Mouse (Mus musculus) liver, embryonic 14.5 days (tissue): ENCODE measurements around the gene Arid1b. TPM values are rescaled to one million over a fixed set of nuclear protein-coding genes. Genes with fewer than 3 reads are reported as not detected.

ENCODE experiments used
- ATAC-seq: fragments of 200-750 bp; cut with Nextera tagmentation; 2 replicates; pipeline ENCODE4 v1.8.0; 2017; ENCODE audit warnings: moderate number of reproducible peaks, mild to moderate bottlenecking, moderate library complexity; ENCODE audit not compliant: insufficient read depth
- DNase-seq, 3 experiments: peaks; one replicate each; pipeline ENCODE4 v3.0.0-alpha.2; 2012 to 2013; ENCODE audit warnings: low read depth in 3 of 3, low spot score in 3 of 3
- H3K27ac ChIP-seq: fragments of 300-500 bp; sonication (generic); 2 replicates; pipeline ENCODE4 v1.5.1; 2014; ENCODE audit warnings: moderate library complexity, mild to moderate bottlenecking, control low read depth, inconsistent platforms
- H3K27me3 ChIP-seq: fragments of 300-500 bp; sonication (generic); 2 replicates; pipeline ENCODE4 v1.6.1; 2014; ENCODE audit warnings: mild to moderate bottlenecking, low read length, moderate library complexity; ENCODE audit not compliant: control insufficient read depth, insufficient read depth
- H3K36me3 ChIP-seq: fragments of 300-500 bp; sonication (generic); replicated peaks from 2 replicates; pipeline ENCODE4 v1.6.1; 2014; ENCODE audit warnings: low read depth; ENCODE audit not compliant: control insufficient read depth, insufficient read depth
- H3K4me1 ChIP-seq, 2 experiments: fragments of 200-500 bp in 1 of 2; fragments of 300-500 bp in 1 of 2; sonication (generic) in 1 of 2; replicated peaks; 2 replicates each; pipeline ENCODE4 v1.6.1; 2012 to 2014; ENCODE audit warnings: antibody characterized with exemption in 1 of 2, inconsistent platforms in 1 of 2, low read length in 1 of 2; ENCODE audit not compliant: control insufficient read depth in 2 of 2, insufficient read depth in 2 of 2
- H3K4me2 ChIP-seq: fragments of 300-500 bp; sonication (generic); 2 replicates; pipeline ENCODE4 v1.6.1; 2014; ENCODE audit warnings: low read depth, mild to moderate bottlenecking, control low read depth, moderate library complexity
- H3K4me3 ChIP-seq, 2 experiments: fragments of 200-500 bp in 1 of 2; fragments of 300-500 bp in 1 of 2; sonication (generic) in 1 of 2; 2 replicates each; pipeline ENCODE4 v1.5.1; 2012 to 2014; ENCODE audit warnings: low read depth in 2 of 2, low read length in 2 of 2, mild to moderate bottlenecking in 2 of 2, control low read depth in 1 of 2, inconsistent platforms in 1 of 2, moderate library complexity in 1 of 2; ENCODE audit not compliant: insufficient read depth in 1 of 2
- H3K9ac ChIP-seq: fragments of 300-500 bp; sonication (generic); replicated peaks from 2 replicates; pipeline ENCODE4 v1.6.1; 2014; ENCODE audit warnings: mild to moderate bottlenecking, control low read depth, moderate library complexity
- H3K9me3 ChIP-seq: fragments of 300-500 bp; sonication (generic); 2 replicates; pipeline ENCODE4 v1.6.1; 2016; ENCODE audit warnings: low read length, mixed read lengths; ENCODE audit not compliant: control insufficient read depth
- CTCF ChIP-seq: IDR thresholded peaks from 2 replicates; pipeline ENCODE4 v1.5.1; 2016; ENCODE audit warnings: antibody characterized with exemption, low read depth, control low read depth
- EP300 ChIP-seq: IDR thresholded peaks from 2 replicates; pipeline ENCODE4 v1.6.1; 2016; ENCODE audit warnings: antibody characterized with exemption, low read depth
- whole genome bisulfite sequencing: fragments of 180-500 bp; shearing (Covaris S2); extraction: QIAGEN DNeasy Blood & Tissue Kit; methylation state at CpG from one replicate; pipeline ENCODE4 v1.1.7; 2014; ENCODE audit not compliant: insufficient replicate concordance; 5-methylcytosine and 5-hydroxymethylcytosine counted together
- polyA plus RNA-seq, 2 experiments: library from polyadenylated mRNA; depleted of rRNA in 1 of 2; stranded (reverse) in 1 of 2; unstranded in 1 of 2; fragments of >200 nt; fragmentation: Nextera tagmentation in 1 of 2; extraction: Ambion mirVana in 1 of 2; gene quantifications; 2 replicates each; pipeline versions ENCODE4 v1.2.1 to v1.2.3; 2012 to 2014

Arid1b gene
- polyA plus RNA-seq, 2 experiments, result 2.6 to 3.1 TPM

DNA sequence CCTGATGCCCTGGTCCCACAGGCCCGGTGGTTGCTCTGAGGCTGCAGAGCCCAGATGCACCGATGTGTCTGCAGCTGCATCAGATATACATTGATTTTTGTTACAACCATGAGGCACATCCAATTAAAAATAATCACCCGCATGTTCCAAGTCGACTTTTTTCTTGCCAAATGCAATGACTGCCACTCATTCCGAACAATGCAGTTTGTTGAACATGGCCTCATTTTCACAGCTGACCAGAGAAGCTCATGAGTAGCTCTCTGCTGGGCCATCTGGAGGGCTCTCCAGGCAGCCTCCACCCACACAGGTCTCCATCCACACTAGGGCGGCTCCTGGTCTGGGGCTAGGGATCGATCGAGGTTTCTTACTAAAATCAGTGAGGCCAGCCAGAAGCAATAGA is 378.8 kb downstream of the Arid1b start:
- Histone ChIP-seq H3K27me3 (no peaks in the 10 kb centered on the region), H3K4me3 (no peak overlapping the region), H3K9me3 (no peaks in the 10 kb centered on the region), H3K4me1 (peaks cover 0 to 1% of the 10 kb centered on the region in 2 experiments; a peak in 2 of 4 replicates), H3K27ac (no peak overlapping the region), H3K9ac (no peak overlapping the region), H3K36me3 (no peaks in the 10 kb centered on the region), H3K4me2 (no peak overlapping the region)
- DNase-seq (no peak), ATAC-seq (no peak)
- WGBS, result 70% methylated on average over 8 of the region's 8 CpGs
- no peak for TF ChIP-seq EP300
- TF ChIP-seq CTCF, result no peak

DNA sequence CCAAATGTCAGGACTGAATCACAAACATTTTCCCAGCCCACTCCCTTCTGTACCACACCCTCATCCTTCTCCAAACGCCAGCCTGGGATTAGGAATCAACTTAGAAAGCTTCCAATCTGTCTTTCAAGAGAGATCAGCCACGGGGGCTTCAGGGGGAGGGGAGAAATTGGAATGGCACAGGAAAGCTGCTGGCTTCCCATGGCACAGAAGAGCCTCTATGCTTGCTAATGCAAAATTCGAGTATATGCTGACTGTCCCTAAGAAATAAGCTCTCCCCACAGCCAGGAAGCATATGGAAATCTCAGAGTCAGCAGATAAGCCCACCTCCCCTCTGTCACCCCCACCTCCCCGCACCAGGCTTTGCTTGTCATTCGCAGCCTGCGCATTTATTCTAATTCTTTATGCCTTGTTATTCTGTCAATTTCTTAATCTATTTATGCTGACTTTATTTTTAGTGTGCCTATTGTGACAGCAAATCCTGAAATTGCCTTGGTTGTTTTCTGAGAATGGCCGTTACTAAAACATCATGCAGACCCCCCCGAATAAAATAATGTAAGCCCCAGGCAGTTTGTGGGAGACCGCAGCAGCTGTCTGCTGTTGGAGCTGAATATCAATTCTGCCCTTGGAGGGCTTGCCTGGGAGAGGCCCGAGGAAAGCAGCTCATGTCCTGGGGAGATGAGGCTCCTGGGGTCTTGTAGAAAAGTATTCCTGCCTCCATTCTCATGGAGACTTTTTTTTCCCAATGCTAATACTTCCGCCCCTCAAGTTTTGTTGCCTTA is 383.2 kb downstream of the Arid1b start:
- no peak overlapping the region for H3K9ac ChIP-seq
- no peak overlapping the region for H3K4me3 ChIP-seq
- H3K9me3 ChIP-seq, result no peaks in the 10 kb centered on the region
- 25% methylated on average over 11 of the region's 11 CpGs for WGBS
- H3K27me3 ChIP-seq, result no peaks in the 10 kb centered on the region
- H3K27ac ChIP-seq, result no peak overlapping the region
- H3K4me2 ChIP-seq, result no peak overlapping the region; the same call in 1 of the 2 replicates
- DNase-seq, result no peak
- peaks cover 0 to 3% of the 10 kb centered on the region in 2 experiments; a peak in 2 of 4 replicates for H3K4me1 ChIP-seq
- TF ChIP-seq EP300, result no peak
- ATAC-seq, result no peak
- no peaks in the 10 kb centered on the region for H3K36me3 ChIP-seq

DNA sequence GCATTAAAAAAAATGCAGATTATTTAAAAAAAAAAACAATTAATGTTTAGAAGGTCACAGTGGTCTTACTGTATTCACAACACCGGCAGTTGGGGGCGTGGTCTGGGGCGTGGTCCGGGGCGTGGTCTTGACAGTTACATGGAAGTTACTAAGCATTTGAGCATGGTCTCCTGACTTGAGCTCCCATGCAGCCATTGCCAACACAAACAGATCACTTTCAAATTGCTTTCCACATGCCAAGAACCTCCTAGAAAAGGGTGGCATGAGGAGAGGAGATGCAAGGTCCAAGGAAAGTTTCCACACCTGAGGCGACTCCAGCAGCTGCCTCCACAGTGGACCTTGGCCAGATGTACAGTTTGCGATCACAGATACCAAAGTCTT is 383.8 kb downstream of the Arid1b start:
- Histone ChIP-seq H3K27me3 (no peaks in the 10 kb centered on the region), H3K4me3 (no peak overlapping the region), H3K9me3 (no peaks in the 10 kb centered on the region), H3K4me1 (peaks cover 0 to 3% of the 10 kb centered on the region in 2 experiments; a peak in 2 of 4 replicates), H3K4me2 (no peak overlapping the region), H3K27ac (no peak overlapping the region), H3K9ac (no peak overlapping the region), H3K36me3 (no peaks in the 10 kb centered on the region)
- DNase-seq, result peak in 2 of 3 experiments; percentile 9 to 31
- no peak for ATAC-seq
- TF ChIP-seq EP300 (no peak), CTCF (no peak)
- 24% methylated on average over 7 of the region's 7 CpGs for WGBS

DNA sequence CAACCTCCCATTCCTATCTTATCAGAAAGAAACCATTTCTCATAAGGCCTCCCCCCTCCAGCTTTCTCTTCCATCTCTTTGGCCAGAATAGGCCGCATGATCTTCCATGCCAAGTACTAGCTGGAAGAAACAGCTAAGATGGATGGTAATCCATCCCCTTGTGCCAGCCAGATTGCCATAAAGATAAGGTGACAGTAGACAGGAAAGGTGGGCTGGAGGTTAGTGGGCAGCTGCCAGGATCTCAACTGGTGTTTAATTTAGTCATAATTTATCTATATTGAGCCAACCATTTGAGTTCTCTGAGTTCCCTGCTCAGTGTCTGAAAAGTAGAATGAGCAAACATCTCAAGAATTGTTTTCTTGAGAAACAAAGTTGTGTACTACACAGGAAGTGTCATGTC is 391.6 kb downstream of the Arid1b start:
- H3K27ac ChIP-seq, result no peak overlapping the region
- H3K4me2 ChIP-seq, result no peak overlapping the region
- H3K9ac ChIP-seq, result no peak overlapping the region
- H3K4me1 ChIP-seq, result no peaks in the 10 kb centered on the region
- 59% methylated on average over 1 of the region's 1 CpGs for WGBS
- no peak overlapping the region for H3K4me3 ChIP-seq
- no peaks in the 10 kb centered on the region for H3K9me3 ChIP-seq
- TF ChIP-seq EP300 (no peak), CTCF (no peak)
- DNase-seq, result no peak
- H3K27me3 ChIP-seq, result no peaks in the 10 kb centered on the region
- H3K36me3 ChIP-seq, result no peaks in the 10 kb centered on the region
- ATAC-seq, result no peak

DNA sequence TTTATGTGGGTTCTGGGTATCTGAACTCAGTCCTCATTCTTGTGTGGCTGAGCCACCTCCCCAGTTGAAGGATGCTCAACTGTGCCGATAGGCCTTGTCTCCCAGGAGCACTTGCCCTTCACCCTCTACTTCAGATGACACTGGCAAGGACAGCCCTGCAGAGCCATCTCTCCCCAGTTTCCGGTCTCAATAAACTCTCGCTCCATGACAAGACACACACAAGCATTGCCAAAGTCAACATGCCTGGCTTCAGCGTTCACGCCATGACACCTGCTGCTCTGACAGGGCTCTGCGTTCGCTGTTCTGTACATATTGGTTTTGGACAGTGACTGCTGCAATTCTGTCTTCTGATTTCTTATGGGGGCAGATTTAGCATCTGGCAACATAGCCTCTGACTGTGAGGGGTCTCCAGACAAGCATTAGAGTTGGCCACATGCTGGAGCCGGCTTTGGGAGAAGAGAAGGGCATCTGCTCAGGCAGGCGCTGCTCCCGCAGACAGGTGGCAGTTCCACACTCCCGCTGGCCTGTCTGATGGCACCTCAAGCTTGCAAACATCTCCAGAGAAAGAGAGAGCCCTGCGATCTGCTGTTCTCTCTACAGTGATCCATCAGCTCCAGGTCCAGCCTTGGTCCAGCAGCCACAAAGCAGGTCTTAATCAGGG is 392.9 kb downstream of the Arid1b start:
- Histone ChIP-seq H3K9ac (no peak overlapping the region), H3K27me3 (no peaks in the 10 kb centered on the region), H3K4me1 (peaks cover 0 to 3% of the 10 kb centered on the region in 2 experiments; a peak in 1 of 4 replicates), H3K27ac (no peak overlapping the region), H3K9me3 (no peaks in the 10 kb centered on the region), H3K4me2 (no peak overlapping the region), H3K36me3 (no peaks in the 10 kb centered on the region), H3K4me3 (no peak overlapping the region)
- TF ChIP-seq EP300, result no peak
- no peak for TF ChIP-seq CTCF
- ATAC-seq (no peak), DNase-seq (no peak)
- WGBS, result 72% methylated on average over 12 of the region's 12 CpGs
